Mouse (Mus musculus) embryonic fibroblast, embryonic 13.5 days (primary cell): ENCODE results near the gene Pgs1. TPM values are rescaled to one million over a fixed set of nuclear protein-coding genes. Genes with fewer than 3 reads are reported as not detected.

Source experiments
- H3K27ac ChIP-seq: 2 replicates; pipeline ENCODE4 v1.5.1; 2012; ENCODE audit warnings: low read length, control low read depth, inconsistent platforms; ENCODE audit not compliant: insufficient read depth
- H3K4me1 ChIP-seq: 2 replicates; pipeline ENCODE4 v1.6.1; 2011; ENCODE audit warnings: low read length; ENCODE audit not compliant: control insufficient read depth, insufficient read depth
- H3K4me3 ChIP-seq: 2 replicates; pipeline ENCODE4 v1.5.1; 2011; ENCODE audit warnings: mild to moderate bottlenecking, control low read depth, low read length; ENCODE audit not compliant: insufficient read depth
- CTCF ChIP-seq: IDR thresholded peaks from 2 replicates; pipeline ENCODE4 v1.5.1; 2011; ENCODE audit warnings: mild to moderate bottlenecking, control low read depth, low read length, moderate library complexity, borderline replicate concordance; ENCODE audit not compliant: insufficient read depth
- POLR2A ChIP-seq: IDR thresholded peaks from 2 replicates; pipeline ENCODE4 v1.6.1; 2011; ENCODE audit warnings: low read depth, mild to moderate bottlenecking, control low read depth, low read length, moderate library complexity
- polyA plus RNA-seq: library from polyadenylated mRNA; stranded (reverse); fragments of >200 nt; gene quantifications from 2 replicates; pipeline ENCODE4 v1.2.4, GENCODE M21; 2011; ENCODE audit warnings: low read depth; ENCODE audit not compliant: missing spikeins, insufficient read length

The Pgs1 gene
- 29.5 and 33.4 TPM in 2 replicates for polyA plus RNA-seq

DNA sequence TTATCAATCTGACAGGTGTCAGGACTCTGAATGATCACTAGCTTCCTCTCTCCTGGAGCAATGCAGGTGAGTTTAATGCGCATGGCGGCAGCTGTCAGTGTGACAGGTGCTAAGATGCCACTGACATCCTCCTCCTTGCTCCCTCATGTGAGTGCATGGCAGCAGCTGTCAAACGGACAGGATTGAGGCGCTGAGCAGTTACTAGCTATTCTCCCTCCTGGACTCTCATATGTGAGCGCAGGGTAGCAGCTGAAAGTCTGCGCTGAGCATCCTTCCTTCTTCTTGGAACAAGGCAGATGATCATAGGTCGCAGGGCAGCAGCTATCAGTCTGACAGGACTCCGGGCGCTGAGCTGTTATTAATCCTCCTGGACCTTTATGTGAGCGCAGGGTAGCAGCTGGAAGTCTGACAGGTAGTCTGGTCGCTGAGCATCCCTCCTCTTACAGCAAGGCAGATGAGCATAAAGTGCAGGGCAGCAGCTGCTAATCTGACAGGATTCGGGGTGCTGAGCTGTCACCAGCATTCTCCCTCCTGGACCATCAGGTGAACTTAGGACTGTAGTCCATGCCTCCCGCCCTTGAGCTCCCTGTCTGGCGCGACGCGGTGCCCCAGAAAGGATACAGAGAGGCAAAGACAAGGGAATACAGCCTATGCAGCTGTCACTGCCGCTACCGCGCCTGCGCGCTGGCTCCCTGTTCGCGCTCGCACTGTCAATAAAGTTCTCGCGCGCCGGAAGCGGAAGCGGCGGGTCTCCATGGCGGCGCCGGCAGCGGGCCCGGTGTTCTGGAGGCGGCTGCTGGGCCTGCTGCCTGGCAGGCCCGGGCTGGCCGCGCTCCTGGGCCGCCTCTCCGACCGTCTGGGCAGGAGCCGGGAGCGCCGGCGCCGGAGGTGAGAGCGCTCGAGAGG, at the start of gene Pgs1:
Pgs1 (plus strand) TSS at position 167 of the 906 bp plus-strand sequence.
- peak within 1 kb of the TSS; percentile 93 for H3K27ac ChIP-seq
- peaks cover 23% of the 10 kb centered on the region for H3K4me1 ChIP-seq
- TF ChIP-seq POLR2A (peak; percentile 81), CTCF (no peak)
- peak within 1 kb of the TSS; percentile 97 for H3K4me3 ChIP-seq

DNA sequence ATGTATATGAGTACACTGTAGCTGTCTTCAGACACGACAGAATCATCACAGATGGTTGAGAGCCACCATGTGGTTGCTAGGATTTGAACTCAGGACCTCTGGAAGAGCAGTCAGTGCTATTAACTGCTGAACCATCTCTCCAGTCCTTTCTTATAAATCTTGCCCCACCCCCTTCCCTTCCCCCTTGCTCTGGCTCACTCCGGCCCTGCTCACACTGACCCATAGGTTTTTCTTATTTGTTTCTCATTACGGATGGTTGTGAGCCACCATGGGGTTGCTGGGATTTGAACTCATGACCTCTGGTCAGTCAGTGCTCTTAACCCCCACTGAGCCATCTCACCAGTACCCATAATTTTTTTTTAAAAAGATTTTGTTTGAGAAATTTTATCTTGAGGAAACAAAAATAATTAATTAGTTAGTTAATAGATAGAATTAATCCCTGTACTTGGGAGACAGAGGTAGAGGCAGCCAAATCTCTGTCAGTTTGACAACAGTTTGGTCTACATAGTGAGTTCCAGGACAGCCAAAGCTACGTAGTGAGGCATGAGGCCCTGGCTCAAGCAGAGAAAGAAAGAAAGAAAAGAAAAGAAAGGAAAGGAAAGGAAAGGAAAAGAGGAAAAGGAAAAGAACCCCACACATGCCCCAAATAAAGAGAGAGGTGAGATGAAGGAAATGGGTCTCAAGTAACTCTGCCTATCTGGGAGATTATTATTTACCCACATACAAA, 46.9 kb upstream of the Pgs1 start:
- H3K4me3 ChIP-seq: no peak overlapping the region
- TF ChIP-seq POLR2A (no peak), CTCF (no peak)
- peak overlapping the region; percentile 28 for H3K27ac ChIP-seq
- H3K4me1 ChIP-seq: peaks cover 38% of the 10 kb centered on the region

DNA sequence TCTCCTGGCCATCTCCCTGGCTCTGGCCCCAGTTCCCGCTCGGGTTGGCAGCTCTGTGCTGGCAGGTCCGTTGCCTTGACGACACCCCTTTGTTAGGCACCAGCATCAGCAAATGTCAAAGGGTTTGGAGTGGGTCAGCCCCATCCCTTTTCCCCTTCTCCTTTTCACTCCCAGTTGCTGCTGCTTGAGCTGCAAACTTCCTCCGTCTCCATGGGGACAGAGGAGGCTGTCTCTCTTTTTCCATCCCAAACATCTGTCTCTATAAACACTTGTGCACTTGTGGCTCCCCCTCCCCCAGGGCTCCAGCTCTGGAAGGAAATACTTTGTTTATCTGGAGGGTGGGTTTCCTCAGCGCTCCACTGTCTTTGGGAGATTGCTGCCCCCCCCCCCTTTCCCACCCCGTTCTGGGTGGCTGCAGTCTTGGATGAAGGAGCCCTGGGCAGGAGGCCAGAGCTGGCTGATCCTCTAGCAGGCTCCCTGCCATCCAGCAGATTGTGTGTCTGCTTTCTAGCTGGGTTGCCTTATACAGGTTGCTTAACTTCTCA, 46.3 kb upstream of the Pgs1 start:
- TF ChIP-seq POLR2A: no peak
- no peak for TF ChIP-seq CTCF
- Histone ChIP-seq H3K27ac (peak overlapping the region; percentile 28), H3K4me1 (peaks cover 36% of the 10 kb centered on the region), H3K4me3 (no peak overlapping the region)

DNA sequence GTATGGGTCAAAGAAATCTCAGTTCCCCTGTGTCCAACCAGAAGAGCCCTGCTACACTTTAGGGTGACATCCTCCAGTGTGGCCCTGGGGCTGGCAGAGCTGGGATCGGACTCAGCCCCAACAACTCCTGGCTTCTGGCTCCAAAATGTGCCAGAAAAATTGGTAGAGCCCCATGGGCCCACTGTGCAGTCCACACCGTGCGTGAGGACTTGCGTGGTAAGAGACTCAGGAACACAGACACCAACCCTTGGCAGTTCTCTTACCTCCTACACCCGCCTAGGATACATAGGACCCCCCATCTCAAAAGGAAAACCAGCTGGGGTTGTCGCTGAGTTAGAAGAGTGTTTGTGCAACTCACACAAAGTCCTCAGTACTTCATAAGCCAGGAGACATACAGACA, 45.2 kb upstream of the Pgs1 start:
- Histone ChIP-seq H3K27ac (peak overlapping the region; percentile 69; the same call in 1 of the 2 replicates), H3K4me1 (peaks cover 28% of the 10 kb centered on the region), H3K4me3 (no peak overlapping the region)
- no peak for TF ChIP-seq CTCF
- TF ChIP-seq POLR2A: no peak

DNA sequence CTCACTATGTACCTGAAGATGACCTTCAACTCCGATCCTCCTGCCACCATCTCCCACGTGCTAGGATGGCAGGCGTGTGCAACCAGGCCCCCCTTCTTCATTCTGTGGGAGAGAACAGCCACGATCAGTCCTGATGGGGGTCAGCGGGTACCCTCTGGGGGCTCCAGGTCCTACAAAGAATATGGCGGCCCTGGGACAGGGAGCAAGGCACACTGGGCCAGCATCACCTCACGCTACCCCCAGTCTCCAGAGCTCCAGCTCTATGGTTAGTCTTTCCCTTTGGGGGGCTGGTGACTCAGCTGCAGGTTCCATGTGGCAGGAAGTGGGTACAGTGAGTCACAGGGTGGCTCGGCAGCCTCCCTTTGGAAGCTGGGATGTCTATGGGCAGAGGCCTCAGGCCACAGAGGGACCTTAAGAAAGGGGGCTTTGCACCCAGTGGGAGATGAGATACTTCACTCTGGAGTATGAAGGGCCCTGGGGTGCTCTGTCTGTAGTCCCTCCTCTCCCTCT, 44.7 kb upstream of the Pgs1 start:
- Histone ChIP-seq H3K4me1 (peaks cover 23% of the 10 kb centered on the region), H3K27ac (peak overlapping the region; percentile 69), H3K4me3 (no peak overlapping the region)
- TF ChIP-seq CTCF (no peak), POLR2A (no peak)

DNA sequence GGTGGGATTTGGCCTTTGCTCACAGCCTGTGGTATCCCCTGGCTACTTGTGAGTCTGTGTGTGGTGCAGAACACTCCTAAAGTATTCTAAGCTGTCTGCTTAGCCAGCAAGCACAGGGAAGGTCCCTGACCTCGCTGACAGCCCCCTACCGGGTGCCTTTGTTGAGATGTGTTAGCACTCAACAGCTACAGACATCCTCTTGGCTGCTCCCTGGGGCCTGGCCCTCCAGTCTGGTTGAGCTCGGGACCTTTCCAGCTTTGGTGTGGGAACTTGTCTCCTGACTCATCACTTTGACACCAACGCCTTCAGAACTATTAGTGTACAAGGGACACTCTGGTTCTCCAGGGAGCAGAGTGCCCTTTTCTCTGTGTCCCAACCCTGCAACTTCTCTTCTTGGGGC, 44.2 kb upstream of the Pgs1 start:
- Histone ChIP-seq H3K4me1 (peaks cover 21% of the 10 kb centered on the region), H3K27ac (peak overlapping the region; percentile 69), H3K4me3 (no peak overlapping the region)
- TF ChIP-seq CTCF (no peak), POLR2A (no peak)

DNA sequence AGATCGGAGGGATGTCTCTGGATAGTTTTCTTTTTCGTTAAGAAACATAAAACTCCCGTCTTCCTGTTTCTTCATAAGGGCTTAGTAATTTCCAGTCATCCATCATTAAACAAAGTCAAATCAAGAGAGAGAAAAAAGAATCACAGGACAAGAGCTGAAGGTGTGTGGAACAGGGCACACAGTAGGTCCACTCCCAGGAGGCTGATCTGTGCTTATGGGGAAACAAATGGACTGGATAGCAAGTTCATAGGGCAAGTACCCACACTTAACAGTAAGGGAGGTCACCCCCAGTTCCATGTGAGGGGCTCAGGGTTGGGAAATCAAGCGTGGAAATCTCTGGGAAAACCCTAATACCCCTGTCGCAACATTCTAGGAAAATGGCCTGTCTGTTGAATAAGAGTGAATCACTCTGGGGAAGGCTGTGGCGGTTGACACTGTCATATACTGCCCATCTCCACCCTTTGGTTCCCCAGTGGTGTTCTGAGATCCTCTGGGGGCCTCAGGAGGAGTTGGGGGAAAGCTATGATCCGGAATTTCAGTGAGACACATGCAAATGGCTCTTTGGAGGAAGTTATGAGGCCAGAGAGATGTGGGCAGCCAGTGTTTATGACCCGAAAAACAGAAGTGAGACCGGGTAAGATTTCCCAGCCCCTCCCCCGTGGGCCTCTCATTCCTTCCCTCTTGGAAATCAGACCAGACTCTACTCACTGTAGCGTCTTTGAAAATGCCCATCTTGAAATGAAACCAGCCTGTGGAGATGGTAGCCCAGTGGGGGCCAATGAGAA, 39.7 kb upstream of the Pgs1 start:
- H3K27ac ChIP-seq: no peak overlapping the region
- TF ChIP-seq CTCF (no peak), POLR2A (no peak)

DNA sequence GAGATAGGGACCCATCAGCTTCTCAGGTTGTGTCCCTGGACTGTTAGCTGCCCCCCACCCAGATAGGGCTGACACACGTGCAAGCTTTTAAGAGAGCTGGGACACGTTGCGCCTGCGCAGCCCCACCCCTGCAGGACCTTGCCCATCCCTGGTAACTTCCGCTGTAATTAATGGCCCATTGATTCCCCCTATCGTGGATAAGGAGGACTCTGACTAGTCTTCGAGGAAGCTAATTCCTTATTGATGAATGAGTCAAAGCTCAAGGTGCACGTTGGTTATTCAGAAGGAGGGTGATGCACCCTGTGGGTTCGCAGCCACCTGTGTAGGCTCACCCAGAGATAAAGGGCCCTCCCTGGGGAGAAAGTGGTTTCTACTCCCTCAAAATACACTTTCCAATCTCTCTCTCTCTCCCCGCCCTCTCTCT, 39.1 kb upstream of the Pgs1 start:
- Histone ChIP-seq H3K4me3 (no peak overlapping the region), H3K4me1 (peaks cover 7% of the 10 kb centered on the region; the same call in 1 of the 2 replicates), H3K27ac (no peak overlapping the region)
- TF ChIP-seq POLR2A (no peak), CTCF (no peak)

More for the DNA sequence above, 39.7 kb upstream of the Pgs1 start:
- H3K4me3 ChIP-seq: no peak overlapping the region
- peaks cover 13% of the 10 kb centered on the region; the same call in 1 of the 2 replicates for H3K4me1 ChIP-seq

DNA sequence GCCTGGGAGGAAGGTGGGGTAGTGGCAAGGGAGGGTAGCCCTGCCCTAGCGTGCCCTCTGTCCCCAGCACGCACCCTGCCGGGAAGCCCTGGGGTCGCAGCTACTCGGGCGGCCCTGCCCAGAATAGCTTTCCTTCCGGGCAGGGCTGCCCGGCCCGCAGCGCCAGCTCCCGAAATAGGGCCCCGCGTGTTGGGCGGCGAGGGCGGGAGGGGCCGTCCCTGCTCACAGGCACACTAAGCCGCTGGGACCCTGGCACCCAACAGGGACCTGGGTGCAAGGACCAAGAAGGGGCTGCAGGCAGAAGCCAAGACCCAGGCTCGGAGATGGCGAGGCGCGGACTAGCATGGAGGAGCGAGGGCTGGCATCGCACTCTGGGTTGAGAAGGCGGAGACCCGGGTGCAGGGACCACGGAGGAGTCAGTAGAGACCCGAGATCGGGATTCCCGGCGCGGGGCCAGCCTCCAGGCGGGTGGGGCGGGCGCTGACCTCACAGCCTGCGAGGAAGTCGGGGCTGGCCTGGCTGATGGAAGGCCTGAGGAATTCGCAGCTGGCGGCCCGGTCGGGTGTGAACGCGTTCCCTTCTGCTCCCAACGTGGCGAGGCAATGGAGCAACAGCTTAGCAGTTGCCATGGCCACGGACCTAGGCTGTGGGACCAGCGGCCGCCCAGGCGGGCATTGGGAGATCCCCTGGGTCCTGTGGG, 36.5 kb upstream of the Pgs1 start:
- TF ChIP-seq CTCF (0 out of 2 replicates have a peak, but pooled peaks have one; percentile 20), POLR2A (peak; percentile 44; the same call in 1 of the 2 replicates)
- peak overlapping the region; percentile 9; the same call in 1 of the 2 replicates for H3K4me3 ChIP-seq
- H3K4me1 ChIP-seq: peaks cover 7% of the 10 kb centered on the region; the same call in 1 of the 2 replicates
- H3K27ac ChIP-seq: peak overlapping the region; percentile 66
